29 mouse cellular contexts compared by ENCODE assay signal in the genomic region with DNA sequence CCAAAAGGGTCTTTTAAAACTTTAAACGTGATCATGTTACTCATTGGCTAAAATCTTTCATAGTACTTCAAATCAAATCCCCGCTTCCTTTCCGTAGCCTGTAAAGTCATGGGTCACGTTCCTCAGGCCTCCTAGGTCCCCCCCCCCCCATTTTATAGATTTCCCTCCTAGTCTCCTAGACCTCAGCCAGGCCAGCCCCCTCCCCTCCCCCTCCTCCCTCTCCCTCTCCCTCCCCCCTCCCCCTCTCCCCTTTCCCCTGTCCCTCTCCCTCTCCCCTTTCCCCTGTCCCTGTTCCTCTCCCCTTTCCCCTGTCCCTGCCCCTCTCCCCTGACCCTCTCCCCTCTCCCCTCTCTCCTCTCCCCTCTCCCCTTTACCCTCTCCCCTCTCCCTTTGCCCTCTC. TPM values are rescaled to one million over a fixed set of nuclear protein-coding genes. Genes with fewer than 3 reads are reported as not detected.
"Had no signal": no experiment of that assay in that cellular context is flagged by ENCODE, and none has a peak within 500 bp of the region (broad histone marks: within the 10 kb centered on the region; RNA-seq: fewer than 3 reads in every experiment).

No protein-coding gene starts in this region.

RNA-seq across cellular contexts. Expression of a gene that starts 51.8 kb away (rescaled TPM):
- total RNA-seq: heart, adult 8-10 months; heart, postnatal 10 days; heart, postnatal 14 days; heart, postnatal 25 days; heart, postnatal 36 days; heart, postnatal 4 days; hematopoietic stem cell, adult 5-6 weeks; layer of hippocampus, adult 18-20 months; layer of hippocampus, adult 2 months; layer of hippocampus, adult 8-10 months; layer of hippocampus, postnatal 10 days; layer of hippocampus, postnatal 14 days; layer of hippocampus, postnatal 25 days; layer of hippocampus, postnatal 36 days had no signal
- polyA plus RNA-seq: heart, embryonic 10.5 days; heart, embryonic 11.5 days; heart, embryonic 12.5 days; heart, embryonic 13.5 days; heart, embryonic 14.5 days; heart, embryonic 15.5 days; heart, embryonic 16.5 days; heart, postnatal 0 days; inflammation-experienced regulatory T-cells, adult 6 months; intestine, embryonic 14.5 days; intestine, embryonic 15.5 days; intestine, embryonic 16.5 days; intestine, postnatal 0 days; kidney, adult 2 months; kidney, embryonic 16.5 days had no signal
